Mouse (Mus musculus): Measurements from ENCODE around the gene Ambra1. TPM values are rescaled to one million over a fixed set of nuclear protein-coding genes. Genes with fewer than 3 reads are reported as not detected.

Ambra1 gene
- polyA plus RNA-seq, 1 experiment from 2014 or later = 22.3 TPM

- H3K4me2 ChIP-seq = no peak within 1 kb of the TSS
- H3K27ac ChIP-seq = peak within 1 kb of the TSS; percentile 23; the same call in 1 of the 2 replicates
- H3K27me3 ChIP-seq = no peaks in the 10 kb centered on the region
- 91% methylated on average over 18 of the region's 18 CpGs for WGBS
- H3K36me3 ChIP-seq = peaks cover 23% of the 10 kb centered on the region
- no peaks in the 10 kb centered on the region for H3K9me3 ChIP-seq
- no peak within 1 kb of the TSS for H3K4me3 ChIP-seq (replicated peaks)
- 0 out of 2 replicates have a peak within 1 kb of the TSS, but pooled peaks have one; percentile 37 for H3K9ac ChIP-seq (replicated peaks)
- ATAC-seq (ENCODE audit: insufficient number of reproducible peaks, insufficient read depth, low FRiP score, low TSS enrichment, low read depth) = no peak
- H3K4me1 ChIP-seq (replicated peaks) = peaks cover 52% of the 10 kb centered on the region
Observed at GRCm38 (mm10) chr2:91945483-91945882, 215.5 kb downstream of the Ambra1 start, which contains the start of gene Gm9821. TSS of gene Gm9821 (plus strand) at chr2:91945703.

- Histone ChIP-seq H3K36me3 (peaks cover 19% of the 10 kb centered on the region; the same call in 1 of the 2 replicates), H3K9ac (replicated peaks) (0 out of 2 replicates have a peak overlapping the region, but pooled peaks have one; percentile 27), H3K4me3 (replicated peaks) (no peak overlapping the region), H3K4me2 (no peak overlapping the region), H3K27ac (0 out of 2 replicates have a peak overlapping the region, but pooled peaks have one; percentile 23), H3K9me3 (no peaks in the 10 kb centered on the region), H3K4me1 (replicated peaks) (peaks cover 56% of the 10 kb centered on the region), H3K27me3 (no peaks in the 10 kb centered on the region)
- ATAC-seq (ENCODE audit: insufficient number of reproducible peaks, insufficient read depth, low FRiP score, low TSS enrichment, low read depth) = no peak
- 73% methylated on average over 6 of the region's 6 CpGs for WGBS
Observed at GRCm38 (mm10) chr2:91946836-91947235, 216.9 kb downstream of the Ambra1 start.

GRCm38 (mm10) chr2:91947397-91948150 is 217.6 kb downstream of the Ambra1 start:
- H3K4me3 ChIP-seq (replicated peaks) = no peak overlapping the region
- H3K9ac ChIP-seq (replicated peaks) = 0 out of 2 replicates have a peak overlapping the region, but pooled peaks have one; percentile 23
- H3K27ac ChIP-seq = peak overlapping the region; percentile 41; the same call in 1 of the 2 replicates
- H3K36me3 ChIP-seq = peaks cover 11% of the 10 kb centered on the region; the same call in 1 of the 2 replicates
- WGBS = 59% methylated on average over 11 of the region's 11 CpGs
- no peak overlapping the region for H3K4me2 ChIP-seq
- no peaks in the 10 kb centered on the region for H3K27me3 ChIP-seq
- H3K4me1 ChIP-seq (replicated peaks) = peaks cover 56% of the 10 kb centered on the region
- H3K9me3 ChIP-seq = no peaks in the 10 kb centered on the region
- ATAC-seq (ENCODE audit: insufficient number of reproducible peaks, insufficient read depth, low FRiP score, low TSS enrichment, low read depth) = no peak

- WGBS = 75% methylated on average over 6 of the region's 6 CpGs
- Histone ChIP-seq H3K4me2 (no peak overlapping the region), H3K27me3 (no peaks in the 10 kb centered on the region), H3K9ac (replicated peaks) (0 out of 2 replicates have a peak overlapping the region, but pooled peaks have one; percentile 23), H3K4me3 (replicated peaks) (no peak overlapping the region), H3K36me3 (peaks cover 11% of the 10 kb centered on the region; the same call in 1 of the 2 replicates), H3K4me1 (replicated peaks) (peaks cover 56% of the 10 kb centered on the region), H3K27ac (peak overlapping the region; percentile 41; the same call in 1 of the 2 replicates), H3K9me3 (no peaks in the 10 kb centered on the region)
- no peak for ATAC-seq (ENCODE audit: insufficient number of reproducible peaks, insufficient read depth, low FRiP score, low TSS enrichment, low read depth)
Observed at GRCm38 (mm10) chr2:91948151-91948509, 218.2 kb downstream of the Ambra1 start.

GRCm38 (mm10) chr2:91948792-91949241 is 218.9 kb downstream of the Ambra1 start:
- WGBS = 75% methylated on average over 3 of the region's 3 CpGs
- no peak overlapping the region for H3K9ac ChIP-seq (replicated peaks)
- H3K27me3 ChIP-seq = no peaks in the 10 kb centered on the region
- H3K4me2 ChIP-seq = no peak overlapping the region
- H3K4me3 ChIP-seq (replicated peaks) = no peak overlapping the region
- H3K9me3 ChIP-seq = no peaks in the 10 kb centered on the region
- H3K36me3 ChIP-seq = peaks cover 14% of the 10 kb centered on the region; the same call in 1 of the 2 replicates
- H3K4me1 ChIP-seq (replicated peaks) = peaks cover 61% of the 10 kb centered on the region
- H3K27ac ChIP-seq = no peak overlapping the region
- ATAC-seq (ENCODE audit: insufficient number of reproducible peaks, insufficient read depth, low FRiP score, low TSS enrichment, low read depth) = no peak

GRCm38 (mm10) chr2:91949411-91950274 is 219.7 kb downstream of the Ambra1 start:
- H3K4me1 ChIP-seq (replicated peaks) = peaks cover 60% of the 10 kb centered on the region
- H3K4me3 ChIP-seq (replicated peaks) = peak overlapping the region; percentile 22
- no peaks in the 10 kb centered on the region for H3K9me3 ChIP-seq
- peaks cover 16% of the 10 kb centered on the region; the same call in 1 of the 2 replicates for H3K36me3 ChIP-seq
- no peaks in the 10 kb centered on the region for H3K27me3 ChIP-seq
- peak; percentile 28; the same call in 1 of the 2 replicates for ATAC-seq (ENCODE audit: insufficient number of reproducible peaks, insufficient read depth, low FRiP score, low TSS enrichment, low read depth)
- peak overlapping the region; percentile 80 for H3K27ac ChIP-seq
- peak overlapping the region; percentile 52; the same call in 1 of the 2 replicates for H3K9ac ChIP-seq (replicated peaks)
- WGBS = 68% methylated on average over 17 of the region's 17 CpGs
- H3K4me2 ChIP-seq = peak overlapping the region; percentile 50

GRCm38 (mm10) chr2:91950275-91951085 is 220.5 kb downstream of the Ambra1 start:
- Histone ChIP-seq H3K4me2 (peak overlapping the region; percentile 50), H3K27ac (peak overlapping the region; percentile 80), H3K4me3 (replicated peaks) (peak overlapping the region; percentile 22), H3K36me3 (peaks cover 8% of the 10 kb centered on the region; the same call in 1 of the 2 replicates), H3K9me3 (no peaks in the 10 kb centered on the region), H3K4me1 (replicated peaks) (peaks cover 54% of the 10 kb centered on the region), H3K9ac (replicated peaks) (peak overlapping the region; percentile 52; the same call in 1 of the 2 replicates), H3K27me3 (no peaks in the 10 kb centered on the region)
- ATAC-seq (ENCODE audit: insufficient number of reproducible peaks, insufficient read depth, low FRiP score, low TSS enrichment, low read depth) = peak; percentile 66
- WGBS = 15% methylated on average over 15 of the region's 15 CpGs

GRCm38 (mm10) chr2:91953825-91954224 is 223.9 kb downstream of the Ambra1 start:
- Histone ChIP-seq H3K9me3 (no peaks in the 10 kb centered on the region), H3K9ac (replicated peaks) (0 out of 2 replicates have a peak overlapping the region, but pooled peaks have one; percentile 34), H3K27me3 (no peaks in the 10 kb centered on the region), H3K27ac (peak overlapping the region; percentile 56), H3K4me1 (replicated peaks) (peaks cover 46% of the 10 kb centered on the region), H3K4me3 (replicated peaks) (no peak overlapping the region), H3K4me2 (no peak overlapping the region), H3K36me3 (peaks cover 5% of the 10 kb centered on the region; the same call in 1 of the 2 replicates)
- WGBS = 20% methylated on average over 5 of the region's 5 CpGs
- ATAC-seq (ENCODE audit: insufficient number of reproducible peaks, insufficient read depth, low FRiP score, low TSS enrichment, low read depth) = no peak

- Histone ChIP-seq H3K4me2 (no peak overlapping the region), H3K9me3 (no peaks in the 10 kb centered on the region), H3K36me3 (peaks cover 5% of the 10 kb centered on the region; the same call in 1 of the 2 replicates), H3K9ac (replicated peaks) (no peak overlapping the region), H3K4me1 (replicated peaks) (peaks cover 35% of the 10 kb centered on the region), H3K27ac (no peak overlapping the region), H3K4me3 (replicated peaks) (no peak overlapping the region), H3K27me3 (no peaks in the 10 kb centered on the region)
- WGBS = 93% methylated on average over 4 of the region's 4 CpGs
- ATAC-seq (ENCODE audit: insufficient number of reproducible peaks, insufficient read depth, low FRiP score, low TSS enrichment, low read depth) = no peak
Observed at GRCm38 (mm10) chr2:91955121-91955591, 225.2 kb downstream of the Ambra1 start.

GRCm38 (mm10) chr2:91955875-91956274 is 225.9 kb downstream of the Ambra1 start:
- H3K9me3 ChIP-seq = no peaks in the 10 kb centered on the region
- no peak overlapping the region for H3K4me3 ChIP-seq (replicated peaks)
- no peak overlapping the region for H3K9ac ChIP-seq (replicated peaks)
- no peak overlapping the region for H3K27ac ChIP-seq
- WGBS = 73% methylated on average over 6 of the region's 6 CpGs
- ATAC-seq (ENCODE audit: insufficient number of reproducible peaks, insufficient read depth, low FRiP score, low TSS enrichment, low read depth) = no peak
- H3K4me2 ChIP-seq = no peak overlapping the region
- no peaks in the 10 kb centered on the region for H3K27me3 ChIP-seq
- peaks cover 28% of the 10 kb centered on the region for H3K4me1 ChIP-seq (replicated peaks)
- peaks cover 5% of the 10 kb centered on the region; the same call in 1 of the 2 replicates for H3K36me3 ChIP-seq
